Mouse (Mus musculus): ENCODE measurements around the gene Galns.

DNA sequence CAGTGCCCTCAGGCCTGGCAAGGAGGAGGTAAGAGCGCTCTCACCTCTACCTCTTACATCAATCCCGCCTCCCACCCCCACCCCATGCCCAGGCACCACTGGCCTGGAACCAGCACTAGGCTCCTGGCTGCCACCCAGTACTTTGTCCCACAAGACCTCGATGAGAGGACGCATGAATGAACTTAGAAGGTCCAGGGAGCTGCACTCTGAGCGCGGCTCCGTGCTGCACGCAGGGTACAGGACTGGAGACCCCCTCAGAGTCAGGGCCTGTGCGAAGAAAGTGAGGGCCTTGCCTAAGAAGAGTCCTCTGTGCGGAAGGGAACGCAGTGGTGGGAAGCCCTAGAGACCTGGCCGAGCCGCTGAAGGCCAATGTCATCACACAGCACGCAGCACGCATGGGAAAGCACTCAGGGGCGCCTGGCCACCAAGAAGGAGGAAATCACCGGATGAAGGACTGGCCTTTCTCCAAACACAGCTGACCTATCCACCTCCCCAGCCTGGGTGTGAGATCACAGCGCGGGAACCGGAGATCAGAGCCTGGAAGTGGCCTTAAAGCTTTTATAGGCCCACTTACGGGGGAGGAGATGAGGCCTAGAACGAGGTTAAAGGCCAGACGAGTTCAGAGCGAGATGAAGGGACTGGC is 64.3 kb downstream of the Galns start:
- TF ChIP-seq SMC3 (IDR thresholded peaks at IDR 0.05; ENCODE audit: low read depth, low read length), result no peak
- TF ChIP-seq MAX (IDR thresholded peaks at IDR 0.05; ENCODE audit: low read length), result no peak
- TF ChIP-seq ZKSCAN1 (IDR thresholded peaks at IDR 0.05; ENCODE audit: borderline replicate concordance, low read depth, low read length), result no peak
- TF ChIP-seq E2F4 (IDR thresholded peaks at IDR 0.05; ENCODE audit: insufficient replicate concordance, low read depth, low read length), result no peak
- no peak for TF ChIP-seq CTCF (conservative IDR thresholded peaks at IDR 0.05 in 1 of 2, IDR thresholded peaks at IDR 0.05 in 1 of 2; ENCODE audit: low read depth in 2 of 2, low read length in 2 of 2)
- no peak for TF ChIP-seq POLR2AphosphoS2 (IDR thresholded peaks at IDR 0.05; ENCODE audit: low read depth, low read length)
- no peak for TF ChIP-seq HCFC1 (IDR thresholded peaks at IDR 0.05; ENCODE audit: low read depth, low read length)
- no peak for TF ChIP-seq USF1 (IDR thresholded peaks at IDR 0.05; ENCODE audit: low read depth, low read length)
- no peak for TF ChIP-seq CHD1 (IDR thresholded peaks at IDR 0.05; ENCODE audit: low read depth, low read length)
- TF ChIP-seq JUND (conservative IDR thresholded peaks at IDR 0.05; ENCODE audit: low read depth, low read length), result no peak
- TF ChIP-seq NELFE (IDR thresholded peaks at IDR 0.05; ENCODE audit: low read depth, low read length), result no peak
- TF ChIP-seq POLR2A (IDR thresholded peaks at IDR 0.05; ENCODE audit: low read depth, low read length), result no peak
- no peak for TF ChIP-seq ZC3H11A (IDR thresholded peaks at IDR 0.05; ENCODE audit: low read depth, low read length)
- no peak for TF ChIP-seq MAZ (IDR thresholded peaks at IDR 0.05; ENCODE audit: low read depth, low read length)
